Mouse (Mus musculus) heart, embryonic 16.5 days (tissue): ENCODE data around the gene Myh14. TPM values are rescaled to one million over a fixed set of nuclear protein-coding genes. Genes with fewer than 3 reads are reported as not detected.

Experiments used
- ATAC-seq: fragments of 200-750 bp; cut with Nextera tagmentation; replicated peaks from 2 replicates; pipeline ENCODE4 v1.8.0; 2017; ENCODE audit warnings: moderate number of reproducible peaks; ENCODE audit not compliant: insufficient read depth, low FRiP score; ENCODE audit errors: extremely low read depth
- H3K27ac ChIP-seq: fragments of 300-500 bp; sonication (generic); 2 replicates; pipeline ENCODE4 v1.5.1; 2014; ENCODE audit warnings: mild to moderate bottlenecking, low read length, control low read depth, moderate library complexity
- H3K27me3 ChIP-seq: fragments of 300-500 bp; sonication (generic); 2 replicates; pipeline ENCODE4 v1.6.1; 2014; ENCODE audit warnings: low read length, mixed read lengths; ENCODE audit not compliant: control insufficient read depth, insufficient read depth
- H3K36me3 ChIP-seq: fragments of 300-500 bp; sonication (generic); 2 replicates; pipeline ENCODE4 v1.6.1; 2014; ENCODE audit not compliant: control insufficient read depth, insufficient read depth
- H3K4me1 ChIP-seq: fragments of 300-500 bp; sonication (generic); 2 replicates; pipeline ENCODE4 v1.6.1; 2014; ENCODE audit warnings: low read length, mixed read lengths; ENCODE audit not compliant: control insufficient read depth, insufficient read depth
- H3K4me2 ChIP-seq: fragments of 300-500 bp; sonication (generic); 2 replicates; pipeline ENCODE4 v1.6.1; 2014; ENCODE audit warnings: low read depth, mild to moderate bottlenecking, control low read depth, low read length
- H3K4me3 ChIP-seq: fragments of 300-500 bp; sonication (generic); 2 replicates; pipeline ENCODE4 v1.5.1; 2014; ENCODE audit warnings: mild to moderate bottlenecking, control low read depth, low read length
- H3K9ac ChIP-seq: fragments of 300-500 bp; sonication (generic); 2 replicates; pipeline ENCODE4 v1.6.1; 2014; ENCODE audit warnings: low read length, control low read depth
- H3K9me3 ChIP-seq: fragments of 300-500 bp; sonication (generic); replicated peaks from 2 replicates; pipeline ENCODE4 v1.6.1; 2016; ENCODE audit warnings: low read length; ENCODE audit not compliant: control insufficient read depth
- WGBS: fragments of 180-500 bp; shearing (Covaris S2); extraction: QIAGEN DNeasy Blood & Tissue Kit; methylation state at CpG from one replicate; pipeline ENCODE4 v1.1.7; 2014; 5-methylcytosine and 5-hydroxymethylcytosine counted together
- polyA plus RNA-seq: library from polyadenylated mRNA; unstranded; fragments of >200 nt; fragmentation: Nextera tagmentation; extraction: Ambion mirVana; gene quantifications from 2 replicates; pipeline ENCODE4 v1.2.1, GENCODE M21; 2015

Gene Myh14
- polyA plus RNA-seq, 1 experiment from 2014 or later, result 1.5 TPM

- WGBS, result 71% methylated on average over 5 of the region's 5 CpGs
- ATAC-seq, result no peak
Measured at GRCm38 (mm10) chr7:44663546-44663945, 7.1 kb downstream of the Myh14 start.

GRCm38 (mm10) chr7:44662569-44662968, 8.1 kb downstream of the Myh14 start:
- peaks cover 4% of the 10 kb centered on the region for H3K9me3 ChIP-seq
- no peak overlapping the region for H3K9ac ChIP-seq
- H3K36me3 ChIP-seq, result no peaks in the 10 kb centered on the region
- WGBS, result 9% methylated on average over 3 of the region's 3 CpGs
- no peaks in the 10 kb centered on the region for H3K27me3 ChIP-seq
- H3K4me2 ChIP-seq, result no peak overlapping the region
- no peak overlapping the region for H3K27ac ChIP-seq
- H3K4me1 ChIP-seq, result no peaks in the 10 kb centered on the region
- ATAC-seq, result no peak
- no peak overlapping the region for H3K4me3 ChIP-seq

More at GRCm38 (mm10) chr7:44663546-44663945, 7.1 kb downstream of the Myh14 start:
- H3K4me2 ChIP-seq, result no peak overlapping the region
- H3K27me3 ChIP-seq, result peaks cover 1% of the 10 kb centered on the region; the same call in 1 of the 2 replicates
- no peak overlapping the region for H3K27ac ChIP-seq
- no peaks in the 10 kb centered on the region for H3K4me1 ChIP-seq
- H3K36me3 ChIP-seq, result no peaks in the 10 kb centered on the region
- peaks cover 4% of the 10 kb centered on the region for H3K9me3 ChIP-seq
- H3K9ac ChIP-seq, result no peak overlapping the region
- H3K4me3 ChIP-seq, result no peak overlapping the region

- no peaks in the 10 kb centered on the region for H3K36me3 ChIP-seq
- H3K4me1 ChIP-seq, result no peaks in the 10 kb centered on the region
- no peak for ATAC-seq
- no peak overlapping the region for H3K4me2 ChIP-seq
- no peak overlapping the region for H3K9ac ChIP-seq
- H3K27ac ChIP-seq, result no peak overlapping the region
- no peak overlapping the region for H3K4me3 ChIP-seq
- no peaks in the 10 kb centered on the region for H3K27me3 ChIP-seq
- WGBS, result 11% methylated on average over 8 of the region's 8 CpGs
- peaks cover 4% of the 10 kb centered on the region for H3K9me3 ChIP-seq
Measured at GRCm38 (mm10) chr7:44662168-44662567, 8.5 kb downstream of the Myh14 start.

GRCm38 (mm10) chr7:44661219-44661618, 9.4 kb downstream of the Myh14 start:
- Histone ChIP-seq H3K36me3 (no peaks in the 10 kb centered on the region), H3K9ac (no peak overlapping the region), H3K27ac (no peak overlapping the region), H3K4me2 (no peak overlapping the region), H3K4me1 (no peaks in the 10 kb centered on the region), H3K27me3 (no peaks in the 10 kb centered on the region; the same call in 1 of the 2 replicates), H3K9me3 (no peaks in the 10 kb centered on the region), H3K4me3 (no peak overlapping the region)
- 73% methylated on average over 5 of the region's 5 CpGs for WGBS
- ATAC-seq, result no peak

- Histone ChIP-seq H3K36me3 (no peaks in the 10 kb centered on the region), H3K27ac (no peak overlapping the region), H3K9ac (no peak overlapping the region), H3K4me3 (no peak overlapping the region), H3K4me2 (no peak overlapping the region), H3K9me3 (no peaks in the 10 kb centered on the region), H3K4me1 (no peaks in the 10 kb centered on the region), H3K27me3 (no peaks in the 10 kb centered on the region; the same call in none of the 2 replicates)
- 12% methylated on average over 8 of the region's 8 CpGs for WGBS
- ATAC-seq, result no peak
Measured at GRCm38 (mm10) chr7:44655504-44655903, 15.1 kb downstream of the Myh14 start.

- no peak overlapping the region for H3K9ac ChIP-seq
- H3K27ac ChIP-seq, result no peak overlapping the region
- no peaks in the 10 kb centered on the region for H3K4me1 ChIP-seq
- H3K4me2 ChIP-seq, result no peak overlapping the region
- no peak for ATAC-seq
- 50% methylated on average over 8 of the region's 8 CpGs for WGBS
- H3K4me3 ChIP-seq, result no peak overlapping the region
- no peaks in the 10 kb centered on the region; the same call in none of the 2 replicates for H3K27me3 ChIP-seq
- H3K36me3 ChIP-seq, result no peaks in the 10 kb centered on the region
- no peaks in the 10 kb centered on the region for H3K9me3 ChIP-seq
Measured at GRCm38 (mm10) chr7:44653773-44654172, 16.9 kb downstream of the Myh14 start.

GRCm38 (mm10) chr7:44651416-44651815, 19.2 kb downstream of the Myh14 start:
- Histone ChIP-seq H3K4me1 (no peaks in the 10 kb centered on the region), H3K27ac (no peak overlapping the region), H3K9ac (no peak overlapping the region), H3K9me3 (no peaks in the 10 kb centered on the region), H3K4me2 (no peak overlapping the region), H3K27me3 (peaks cover under 1% of the 10 kb centered on the region), H3K4me3 (no peak overlapping the region), H3K36me3 (no peaks in the 10 kb centered on the region)
- ATAC-seq, result no peak
- 67% methylated on average over 7 of the region's 7 CpGs for WGBS

- Histone ChIP-seq H3K27me3 (peaks cover 13% of the 10 kb centered on the region), H3K4me2 (no peak overlapping the region), H3K9me3 (no peaks in the 10 kb centered on the region), H3K36me3 (no peaks in the 10 kb centered on the region), H3K27ac (no peak overlapping the region), H3K4me1 (no peaks in the 10 kb centered on the region), H3K4me3 (no peak overlapping the region), H3K9ac (no peak overlapping the region)
- no peak for ATAC-seq
- WGBS, result 11% methylated on average over 4 of the region's 4 CpGs
Measured at GRCm38 (mm10) chr7:44649990-44650389, 20.7 kb downstream of the Myh14 start.

- no peak for ATAC-seq
- Histone ChIP-seq H3K4me2 (no peak overlapping the region), H3K4me3 (no peak overlapping the region), H3K27ac (no peak overlapping the region), H3K36me3 (no peaks in the 10 kb centered on the region), H3K9me3 (no peaks in the 10 kb centered on the region), H3K9ac (no peak overlapping the region), H3K4me1 (no peaks in the 10 kb centered on the region), H3K27me3 (peaks cover 20% of the 10 kb centered on the region)
- WGBS, result 65% methylated on average over 8 of the region's 8 CpGs
Measured at GRCm38 (mm10) chr7:44649094-44649610, 21.5 kb downstream of the Myh14 start.
